Mouse (Mus musculus) testis, postnatal 10 days (tissue): Measurements from ENCODE around the gene 4930402H24Rik.

Experiments used
- DNase-seq: peaks from one replicate; pipeline ENCODE4 v3.0.0; 2021; ENCODE audit warnings: low spot score

Gene 4930402H24Rik

GRCm38 (mm10) chr2:130905751-130906583, at the start of gene 4930402H24Rik, which contains the start of gene Atrn:
Gene 4930402H24Rik, minus strand, starts transcription at chr2:130906406.
Gene Atrn, plus strand, starts transcription at chr2:130906495.
- DNase-seq, result peak; percentile 97

- peak; percentile 92 for DNase-seq
Measured at GRCm38 (mm10) chr2:130950548-130950947, 44.3 kb upstream of the 4930402H24Rik start.

GRCm38 (mm10) chr2:130949781-130950180, 43.6 kb upstream of the 4930402H24Rik start:
- no peak for DNase-seq

- no peak for DNase-seq
Measured at GRCm38 (mm10) chr2:130932865-130933264, 26.7 kb upstream of the 4930402H24Rik start.

GRCm38 (mm10) chr2:130929994-130930393, 23.8 kb upstream of the 4930402H24Rik start:
- DNase-seq, result no peak

- no peak for DNase-seq
Measured at GRCm38 (mm10) chr2:130928530-130928929, 22.3 kb upstream of the 4930402H24Rik start.

GRCm38 (mm10) chr2:130928031-130928430, 21.8 kb upstream of the 4930402H24Rik start:
- no peak for DNase-seq

- no peak for DNase-seq
Measured at GRCm38 (mm10) chr2:130924950-130925349, 18.7 kb upstream of the 4930402H24Rik start.

- DNase-seq, result no peak
Measured at GRCm38 (mm10) chr2:130919062-130919593, 12.9 kb upstream of the 4930402H24Rik start.

- no peak for DNase-seq
Measured at GRCm38 (mm10) chr2:130917686-130918085, 11.5 kb upstream of the 4930402H24Rik start.

- no peak for DNase-seq
Measured at GRCm38 (mm10) chr2:130916521-130917147, 10.4 kb upstream of the 4930402H24Rik start.

- no peak for DNase-seq
Measured at GRCm38 (mm10) chr2:130914873-130915272, 8.7 kb upstream of the 4930402H24Rik start.

- no peak for DNase-seq
Measured at GRCm38 (mm10) chr2:130911691-130912090, 5.5 kb upstream of the 4930402H24Rik start.

GRCm38 (mm10) chr2:130906584-130907315, 544 bp upstream of the 4930402H24Rik start:
- DNase-seq, result peak; percentile 60

GRCm38 (mm10) chr2:130898783-130899182, 7.4 kb downstream of the 4930402H24Rik start:
- DNase-seq, result no peak

GRCm38 (mm10) chr2:130897856-130898255, 8.3 kb downstream of the 4930402H24Rik start:
- DNase-seq, result no peak

GRCm38 (mm10) chr2:130896944-130897343, 9.3 kb downstream of the 4930402H24Rik start:
- DNase-seq, result no peak

- no peak for DNase-seq
Measured at GRCm38 (mm10) chr2:130887456-130887855, 18.8 kb downstream of the 4930402H24Rik start.

GRCm38 (mm10) chr2:130886983-130887382, 19.2 kb downstream of the 4930402H24Rik start:
- DNase-seq, result no peak

- no peak for DNase-seq
Measured at GRCm38 (mm10) chr2:130877376-130877775, 28.8 kb downstream of the 4930402H24Rik start.

- no peak for DNase-seq
Measured at GRCm38 (mm10) chr2:130870916-130871315, 35.3 kb downstream of the 4930402H24Rik start.

- DNase-seq, result no peak
Measured at GRCm38 (mm10) chr2:130862091-130862490, 44.1 kb downstream of the 4930402H24Rik start.
